Mouse (Mus musculus) intestine, embryonic 14.5 days (tissue): ENCODE measurements around the gene Zbtb16. TPM values are rescaled to one million over a fixed set of nuclear protein-coding genes. Genes with fewer than 3 reads are reported as not detected.

Experiments
- ATAC-seq: fragments of 200-750 bp; cut with Nextera tagmentation; replicated peaks from 2 replicates; pipeline ENCODE4 v1.8.0; 2017; ENCODE audit warnings: low read depth, moderate number of reproducible peaks, moderate TSS enrichment, moderate library complexity; ENCODE audit not compliant: low FRiP score, low TSS enrichment
- DNase-seq: peaks from one replicate; pipeline ENCODE4 v3.0.0-alpha.2; 2018; ENCODE audit warnings: low spot score
- H3K27ac ChIP-seq: fragments of 300-500 bp; sonication (generic); 2 replicates; pipeline ENCODE4 v1.5.1; 2014; ENCODE audit warnings: low read depth, mild to moderate bottlenecking, control low read depth
- H3K27me3 ChIP-seq: fragments of 300-500 bp; sonication (generic); replicated peaks from 2 replicates; pipeline ENCODE4 v1.6.1; 2014; ENCODE audit warnings: low read length, control low read depth; ENCODE audit not compliant: control insufficient read depth, insufficient read depth
- H3K36me3 ChIP-seq: fragments of 300-500 bp; sonication (generic); 2 replicates; pipeline ENCODE4 v1.6.1; 2014; ENCODE audit warnings: low read length, control low read depth; ENCODE audit not compliant: control insufficient read depth, insufficient read depth
- H3K4me1 ChIP-seq: fragments of 300-500 bp; sonication (generic); replicated peaks from 2 replicates; pipeline ENCODE4 v1.6.1; 2014; ENCODE audit warnings: low read length, control low read depth, mixed read lengths; ENCODE audit not compliant: control insufficient read depth, insufficient read depth
- H3K4me2 ChIP-seq: fragments of 300-500 bp; sonication (generic); 2 replicates; pipeline ENCODE4 v1.6.1; 2014; ENCODE audit warnings: low read length
- H3K4me3 ChIP-seq: fragments of 300-500 bp; sonication (generic); 2 replicates; pipeline ENCODE4 v1.5.1; 2014; ENCODE audit warnings: low read depth, low read length, control low read depth, mixed read lengths
- H3K9ac ChIP-seq: fragments of 300-500 bp; sonication (generic); 2 replicates; pipeline ENCODE4 v1.6.1; 2014; ENCODE audit warnings: mild to moderate bottlenecking, low read length
- H3K9me3 ChIP-seq: fragments of 300-500 bp; sonication (generic); 2 replicates; pipeline ENCODE4 v1.6.1; 2016; ENCODE audit warnings: low read length, control low read depth; ENCODE audit not compliant: control insufficient read depth
- WGBS: fragments of 180-500 bp; shearing (Covaris S2); extraction: QIAGEN DNeasy Blood & Tissue Kit; methylation state at CpG from one replicate; pipeline ENCODE4 v1.1.7; 2014; 5-methylcytosine and 5-hydroxymethylcytosine counted together
- polyA plus RNA-seq: library from polyadenylated mRNA; unstranded; fragments of >200 nt; fragmentation: Nextera tagmentation; extraction: Ambion mirVana; gene quantifications from 2 replicates; pipeline ENCODE4 v1.2.1, GENCODE M21; 2014

Zbtb16 gene
- polyA plus RNA-seq, 1 experiment from 2014 or later, result 2.4 TPM

- DNase-seq (no peak), ATAC-seq (no peak)
- WGBS, result 84% methylated on average over 10 of the region's 10 CpGs
- H3K4me1 ChIP-seq, result peaks cover 4% of the 10 kb centered on the region; the same call in 1 of the 2 replicates
- no peak overlapping the region for H3K9ac ChIP-seq
- H3K27ac ChIP-seq, result no peak overlapping the region
- no peaks in the 10 kb centered on the region for H3K9me3 ChIP-seq
- H3K4me3 ChIP-seq, result no peak overlapping the region
- no peaks in the 10 kb centered on the region for H3K36me3 ChIP-seq
- H3K4me2 ChIP-seq, result no peak overlapping the region
- H3K27me3 ChIP-seq, result no peaks in the 10 kb centered on the region
Observed at GRCm38 (mm10) chr9:48790575-48790974, 45.4 kb downstream of the Zbtb16 start.

- H3K27ac ChIP-seq, result no peak overlapping the region
- no peaks in the 10 kb centered on the region for H3K36me3 ChIP-seq
- H3K27me3 ChIP-seq, result no peaks in the 10 kb centered on the region
- no peak overlapping the region for H3K4me3 ChIP-seq
- H3K9me3 ChIP-seq, result no peaks in the 10 kb centered on the region
- H3K4me1 ChIP-seq, result 0 out of 2 replicates have a peak, but pooled peaks cover 4% of the 10 kb centered on the region
- no peak for DNase-seq
- ATAC-seq, result no peak
- H3K9ac ChIP-seq, result no peak overlapping the region
- H3K4me2 ChIP-seq, result no peak overlapping the region
- whole genome bisulfite sequencing, result 68% methylated on average over 9 of the region's 9 CpGs
Observed at GRCm38 (mm10) chr9:48787906-48788410, 48.1 kb downstream of the Zbtb16 start.

GRCm38 (mm10) chr9:48787321-48787720 is 48.7 kb downstream of the Zbtb16 start:
- no peak overlapping the region for H3K4me3 ChIP-seq
- H3K4me2 ChIP-seq, result no peak overlapping the region
- H3K27me3 ChIP-seq, result no peaks in the 10 kb centered on the region
- 46% methylated on average over 1 of the region's 1 CpGs for WGBS
- ATAC-seq (no peak), DNase-seq (no peak)
- H3K36me3 ChIP-seq, result no peaks in the 10 kb centered on the region
- H3K9ac ChIP-seq, result no peak overlapping the region
- H3K4me1 ChIP-seq, result 0 out of 2 replicates have a peak, but pooled peaks cover 4% of the 10 kb centered on the region
- H3K9me3 ChIP-seq, result no peaks in the 10 kb centered on the region
- no peak overlapping the region for H3K27ac ChIP-seq

GRCm38 (mm10) chr9:48786814-48787213 is 49.2 kb downstream of the Zbtb16 start:
- Histone ChIP-seq H3K36me3 (no peaks in the 10 kb centered on the region), H3K4me2 (no peak overlapping the region), H3K9ac (no peak overlapping the region), H3K9me3 (no peaks in the 10 kb centered on the region), H3K4me3 (no peak overlapping the region), H3K4me1 (0 out of 2 replicates have a peak, but pooled peaks cover 4% of the 10 kb centered on the region), H3K27me3 (no peaks in the 10 kb centered on the region), H3K27ac (no peak overlapping the region)
- WGBS, result 50% methylated on average over 6 of the region's 6 CpGs
- ATAC-seq (no peak), DNase-seq (no peak)

GRCm38 (mm10) chr9:48784937-48785336 is 51.1 kb downstream of the Zbtb16 start:
- Histone ChIP-seq H3K9me3 (no peaks in the 10 kb centered on the region), H3K9ac (no peak overlapping the region), H3K4me2 (no peak overlapping the region), H3K36me3 (no peaks in the 10 kb centered on the region), H3K27ac (no peak overlapping the region), H3K4me1 (0 out of 2 replicates have a peak, but pooled peaks cover 4% of the 10 kb centered on the region), H3K27me3 (no peaks in the 10 kb centered on the region), H3K4me3 (no peak overlapping the region)
- ATAC-seq, result no peak
- WGBS, result 65% methylated on average over 6 of the region's 6 CpGs
- DNase-seq, result no peak

- H3K36me3 ChIP-seq, result no peaks in the 10 kb centered on the region
Observed at GRCm38 (mm10) chr9:48783292-48783691, 52.7 kb downstream of the Zbtb16 start.

GRCm38 (mm10) chr9:48782284-48783060 is 53.5 kb downstream of the Zbtb16 start:
- Histone ChIP-seq H3K4me2 (no peak overlapping the region), H3K27me3 (no peaks in the 10 kb centered on the region), H3K9ac (no peak overlapping the region), H3K27ac (no peak overlapping the region), H3K4me3 (no peak overlapping the region), H3K4me1 (no peaks in the 10 kb centered on the region), H3K36me3 (no peaks in the 10 kb centered on the region), H3K9me3 (no peaks in the 10 kb centered on the region)
- WGBS, result 39% methylated on average over 15 of the region's 15 CpGs
- no peak for DNase-seq
- no peak for ATAC-seq

More at GRCm38 (mm10) chr9:48783292-48783691, 52.7 kb downstream of the Zbtb16 start:
- no peaks in the 10 kb centered on the region for H3K4me1 ChIP-seq
- 65% methylated on average over 4 of the region's 4 CpGs for WGBS
- H3K9me3 ChIP-seq, result no peaks in the 10 kb centered on the region
- H3K27ac ChIP-seq, result no peak overlapping the region
- no peak overlapping the region for H3K4me2 ChIP-seq
- ATAC-seq (no peak), DNase-seq (no peak)
- no peak overlapping the region for H3K9ac ChIP-seq
- no peak overlapping the region for H3K4me3 ChIP-seq
- no peaks in the 10 kb centered on the region for H3K27me3 ChIP-seq

- DNase-seq (no peak), ATAC-seq (no peak)
- 89% methylated on average over 7 of the region's 7 CpGs for WGBS
- H3K27me3 ChIP-seq, result no peaks in the 10 kb centered on the region
- H3K36me3 ChIP-seq, result no peaks in the 10 kb centered on the region
- no peaks in the 10 kb centered on the region for H3K9me3 ChIP-seq
- H3K4me2 ChIP-seq, result no peak overlapping the region
- no peak overlapping the region for H3K9ac ChIP-seq
- no peak overlapping the region for H3K4me3 ChIP-seq
- H3K4me1 ChIP-seq, result no peaks in the 10 kb centered on the region
- H3K27ac ChIP-seq, result no peak overlapping the region
Observed at GRCm38 (mm10) chr9:48776268-48776667, 59.8 kb downstream of the Zbtb16 start.

- Histone ChIP-seq H3K4me3 (no peak overlapping the region), H3K9ac (no peak overlapping the region), H3K4me2 (no peak overlapping the region), H3K27me3 (no peaks in the 10 kb centered on the region), H3K9me3 (no peaks in the 10 kb centered on the region), H3K36me3 (no peaks in the 10 kb centered on the region), H3K4me1 (no peaks in the 10 kb centered on the region), H3K27ac (no peak overlapping the region)
- 62% methylated on average over 2 of the region's 2 CpGs for WGBS
- DNase-seq (no peak), ATAC-seq (no peak)
Observed at GRCm38 (mm10) chr9:48775561-48775960, 60.5 kb downstream of the Zbtb16 start.
